Mouse (Mus musculus) heart, embryonic 16.5 days (tissue): Measurements from ENCODE around the gene Hipk3. TPM values are rescaled to one million over a fixed set of nuclear protein-coding genes. Genes with fewer than 3 reads are reported as not detected.

Experiments used
- ATAC-seq: fragments of 200-750 bp; cut with Nextera tagmentation; replicated peaks from 2 replicates; pipeline ENCODE4 v1.8.0; 2017; ENCODE audit warnings: moderate number of reproducible peaks; ENCODE audit not compliant: insufficient read depth, low FRiP score; ENCODE audit errors: extremely low read depth
- H3K27ac ChIP-seq: fragments of 300-500 bp; sonication (generic); 2 replicates; pipeline ENCODE4 v1.5.1; 2014; ENCODE audit warnings: mild to moderate bottlenecking, low read length, control low read depth, moderate library complexity
- H3K27me3 ChIP-seq: fragments of 300-500 bp; sonication (generic); 2 replicates; pipeline ENCODE4 v1.6.1; 2014; ENCODE audit warnings: low read length, mixed read lengths; ENCODE audit not compliant: control insufficient read depth, insufficient read depth
- H3K36me3 ChIP-seq: fragments of 300-500 bp; sonication (generic); 2 replicates; pipeline ENCODE4 v1.6.1; 2014; ENCODE audit not compliant: control insufficient read depth, insufficient read depth
- H3K4me1 ChIP-seq: fragments of 300-500 bp; sonication (generic); 2 replicates; pipeline ENCODE4 v1.6.1; 2014; ENCODE audit warnings: low read length, mixed read lengths; ENCODE audit not compliant: control insufficient read depth, insufficient read depth
- H3K4me2 ChIP-seq: fragments of 300-500 bp; sonication (generic); 2 replicates; pipeline ENCODE4 v1.6.1; 2014; ENCODE audit warnings: low read depth, mild to moderate bottlenecking, control low read depth, low read length
- H3K4me3 ChIP-seq: fragments of 300-500 bp; sonication (generic); 2 replicates; pipeline ENCODE4 v1.5.1; 2014; ENCODE audit warnings: mild to moderate bottlenecking, control low read depth, low read length
- H3K9ac ChIP-seq: fragments of 300-500 bp; sonication (generic); 2 replicates; pipeline ENCODE4 v1.6.1; 2014; ENCODE audit warnings: low read length, control low read depth
- H3K9me3 ChIP-seq: fragments of 300-500 bp; sonication (generic); replicated peaks from 2 replicates; pipeline ENCODE4 v1.6.1; 2016; ENCODE audit warnings: low read length; ENCODE audit not compliant: control insufficient read depth
- WGBS: fragments of 180-500 bp; shearing (Covaris S2); extraction: QIAGEN DNeasy Blood & Tissue Kit; methylation state at CpG from one replicate; pipeline ENCODE4 v1.1.7; 2014; 5-methylcytosine and 5-hydroxymethylcytosine counted together
- polyA plus RNA-seq: library from polyadenylated mRNA; unstranded; fragments of >200 nt; fragmentation: Nextera tagmentation; extraction: Ambion mirVana; gene quantifications from 2 replicates; pipeline ENCODE4 v1.2.1, GENCODE M21; 2015

The Hipk3 gene
- polyA plus RNA-seq, 1 experiment from 2014 or later, result 33.4 TPM

GRCm38 (mm10) chr2:104482156-104482555 is 12.1 kb downstream of the Hipk3 start:
- H3K27me3 ChIP-seq, result no peaks in the 10 kb centered on the region
- no peak for ATAC-seq
- H3K9me3 ChIP-seq, result no peaks in the 10 kb centered on the region
- H3K9ac ChIP-seq, result no peak overlapping the region
- H3K27ac ChIP-seq, result peak overlapping the region; percentile 67
- no peaks in the 10 kb centered on the region for H3K36me3 ChIP-seq
- H3K4me3 ChIP-seq, result no peak overlapping the region
- no peak overlapping the region for H3K4me2 ChIP-seq
- peaks cover 23% of the 10 kb centered on the region for H3K4me1 ChIP-seq

GRCm38 (mm10) chr2:104479054-104479453 is 15.2 kb downstream of the Hipk3 start:
- Histone ChIP-seq H3K4me2 (no peak overlapping the region), H3K9me3 (no peaks in the 10 kb centered on the region), H3K36me3 (no peaks in the 10 kb centered on the region), H3K4me1 (peaks cover 21% of the 10 kb centered on the region), H3K27me3 (no peaks in the 10 kb centered on the region), H3K4me3 (no peak overlapping the region), H3K9ac (no peak overlapping the region), H3K27ac (no peak overlapping the region)
- WGBS, result 73% methylated on average over 4 of the region's 4 CpGs
- no peak for ATAC-seq

GRCm38 (mm10) chr2:104477398-104478015 is 16.7 kb downstream of the Hipk3 start:
- no peak overlapping the region for H3K9ac ChIP-seq
- H3K36me3 ChIP-seq, result no peaks in the 10 kb centered on the region
- no peak overlapping the region; the same call in 1 of the 2 replicates for H3K27ac ChIP-seq
- H3K4me2 ChIP-seq, result no peak overlapping the region; the same call in 1 of the 2 replicates
- H3K9me3 ChIP-seq, result no peaks in the 10 kb centered on the region
- H3K4me3 ChIP-seq, result no peak overlapping the region
- WGBS, result 57% methylated on average over 2 of the region's 2 CpGs
- peaks cover 19% of the 10 kb centered on the region for H3K4me1 ChIP-seq
- ATAC-seq, result no peak
- no peaks in the 10 kb centered on the region for H3K27me3 ChIP-seq

- Histone ChIP-seq H3K27ac (peak overlapping the region; percentile 72), H3K9me3 (no peaks in the 10 kb centered on the region), H3K36me3 (peaks cover 9% of the 10 kb centered on the region; the same call in 1 of the 2 replicates), H3K9ac (peak overlapping the region; percentile 38; the same call in 1 of the 2 replicates), H3K4me2 (no peak overlapping the region), H3K4me3 (no peak overlapping the region), H3K27me3 (no peaks in the 10 kb centered on the region), H3K4me1 (peaks cover 29% of the 10 kb centered on the region)
- WGBS, result 76% methylated on average over 6 of the region's 6 CpGs
- no peak for ATAC-seq
Measured at GRCm38 (mm10) chr2:104472056-104472455, 22.2 kb downstream of the Hipk3 start.

- Histone ChIP-seq H3K4me2 (peak overlapping the region; percentile 34), H3K36me3 (peaks cover 9% of the 10 kb centered on the region; the same call in 1 of the 2 replicates), H3K4me3 (peak overlapping the region; percentile 15; the same call in 1 of the 2 replicates), H3K9me3 (no peaks in the 10 kb centered on the region), H3K4me1 (peaks cover 38% of the 10 kb centered on the region), H3K27me3 (no peaks in the 10 kb centered on the region), H3K27ac (peak overlapping the region; percentile 79), H3K9ac (peak overlapping the region; percentile 59)
- 76% methylated on average over 16 of the region's 16 CpGs for WGBS
- ATAC-seq, result no peak
Measured at GRCm38 (mm10) chr2:104471161-104471560, 23.1 kb downstream of the Hipk3 start.

- WGBS, result 78% methylated on average over 6 of the region's 6 CpGs
- peaks cover 9% of the 10 kb centered on the region; the same call in 1 of the 2 replicates for H3K36me3 ChIP-seq
- no peak for ATAC-seq
- H3K9ac ChIP-seq, result peak overlapping the region; percentile 59
- H3K4me1 ChIP-seq, result peaks cover 36% of the 10 kb centered on the region
- no peaks in the 10 kb centered on the region for H3K9me3 ChIP-seq
- peak overlapping the region; percentile 36 for H3K4me2 ChIP-seq
- H3K27me3 ChIP-seq, result no peaks in the 10 kb centered on the region
- no peak overlapping the region for H3K4me3 ChIP-seq
- H3K27ac ChIP-seq, result peak overlapping the region; percentile 79
Measured at GRCm38 (mm10) chr2:104470536-104470935, 23.7 kb downstream of the Hipk3 start.

- Histone ChIP-seq H3K27ac (peak overlapping the region; percentile 88), H3K36me3 (peaks cover 9% of the 10 kb centered on the region; the same call in 1 of the 2 replicates), H3K4me2 (peak overlapping the region; percentile 36), H3K27me3 (no peaks in the 10 kb centered on the region), H3K4me1 (peaks cover 35% of the 10 kb centered on the region), H3K9ac (peak overlapping the region; percentile 50), H3K9me3 (no peaks in the 10 kb centered on the region), H3K4me3 (0 out of 2 replicates have a peak overlapping the region, but pooled peaks have one; percentile 6)
- WGBS, result 31% methylated on average over 5 of the region's 5 CpGs
- 0 out of 2 replicates have a peak, but pooled peaks have one; percentile 30 for ATAC-seq
Measured at GRCm38 (mm10) chr2:104468419-104468818, 25.8 kb downstream of the Hipk3 start.

- peak; percentile 93 for ATAC-seq
- H3K4me2 ChIP-seq, result peak overlapping the region; percentile 54
Measured at GRCm38 (mm10) chr2:104466908-104467616, 27.2 kb downstream of the Hipk3 start.

More at GRCm38 (mm10) chr2:104466908-104467616, 27.2 kb downstream of the Hipk3 start:
- WGBS, result 36% methylated on average over 9 of the region's 9 CpGs
- Histone ChIP-seq H3K9me3 (no peaks in the 10 kb centered on the region), H3K27me3 (no peaks in the 10 kb centered on the region), H3K4me3 (peak overlapping the region; percentile 15), H3K36me3 (peaks cover 9% of the 10 kb centered on the region; the same call in 1 of the 2 replicates), H3K4me1 (peaks cover 35% of the 10 kb centered on the region), H3K9ac (peak overlapping the region; percentile 71), H3K27ac (peak overlapping the region; percentile 99)
